Mouse (Mus musculus): ENCODE data around the gene Dnajb4. TPM values are rescaled to one million over a fixed set of nuclear protein-coding genes. Genes with fewer than 3 reads are reported as not detected.

The Dnajb4 gene
- polyA plus RNA-seq, 1 experiment from 2014 or later, result 32.4 TPM

- DNase-seq (ENCODE audit: low spot score) (no peak), ATAC-seq (ENCODE audit: insufficient number of reproducible peaks, low FRiP score, low TSS enrichment, low read depth) (no peak)
- no peak overlapping the region for H3K27ac ChIP-seq (replicated peaks; ENCODE audit: low read depth, low read length)
- H3K4me2 ChIP-seq (ENCODE audit: low read depth, severe bottlenecking), result no peak overlapping the region
- H3K36me3 ChIP-seq (ENCODE audit: control insufficient read depth, insufficient read depth, low read length), result peaks cover 2% of the 10 kb centered on the region
- no peaks in the 10 kb centered on the region for H3K27me3 ChIP-seq (ENCODE audit: control insufficient read depth, insufficient read depth, low read length)
- no peaks in the 10 kb centered on the region for H3K9me3 ChIP-seq (ENCODE audit: control insufficient read depth, low read length)
- no peak overlapping the region for H3K4me3 ChIP-seq (ENCODE audit: low read depth, low read length)
- no peaks in the 10 kb centered on the region for H3K4me1 ChIP-seq (ENCODE audit: control insufficient read depth, insufficient read depth, low read length)
- no peak overlapping the region for H3K9ac ChIP-seq (ENCODE audit: low read length)
- 85% methylated on average over 1 of the region's 1 CpGs for WGBS
Observed at GRCm38 (mm10) chr3:152239592-152239991, 29.5 kb upstream of the Dnajb4 start.

- 73% methylated on average over 2 of the region's 2 CpGs for WGBS
- ATAC-seq (ENCODE audit: insufficient number of reproducible peaks, low FRiP score, low TSS enrichment, low read depth), result no peak
- Histone ChIP-seq H3K4me2 (ENCODE audit: low read depth, severe bottlenecking) (no peak overlapping the region), H3K27me3 (ENCODE audit: control insufficient read depth, insufficient read depth, low read length) (no peaks in the 10 kb centered on the region), H3K9me3 (ENCODE audit: control insufficient read depth, low read length) (no peaks in the 10 kb centered on the region), H3K4me1 (ENCODE audit: control insufficient read depth, insufficient read depth, low read length) (no peaks in the 10 kb centered on the region), H3K27ac (replicated peaks; ENCODE audit: low read depth, low read length) (no peak overlapping the region), H3K9ac (ENCODE audit: low read length) (no peak overlapping the region), H3K4me3 (ENCODE audit: low read depth, low read length) (no peak overlapping the region), H3K36me3 (ENCODE audit: control insufficient read depth, insufficient read depth, low read length) (peaks cover 2% of the 10 kb centered on the region)
- no peak for DNase-seq (ENCODE audit: low spot score)
Observed at GRCm38 (mm10) chr3:152238836-152239235, 28.7 kb upstream of the Dnajb4 start.

GRCm38 (mm10) chr3:152235805-152236204 lies 25.7 kb upstream of the Dnajb4 start:
- ATAC-seq (ENCODE audit: insufficient number of reproducible peaks, low FRiP score, low TSS enrichment, low read depth) (no peak), DNase-seq (ENCODE audit: low spot score) (no peak)
- H3K9ac ChIP-seq (ENCODE audit: low read length), result no peak overlapping the region
- no peak overlapping the region for H3K4me2 ChIP-seq (ENCODE audit: low read depth, severe bottlenecking)
- H3K9me3 ChIP-seq (ENCODE audit: control insufficient read depth, low read length), result no peaks in the 10 kb centered on the region
- H3K4me1 ChIP-seq (ENCODE audit: control insufficient read depth, insufficient read depth, low read length), result no peaks in the 10 kb centered on the region
- no peak overlapping the region for H3K4me3 ChIP-seq (ENCODE audit: low read depth, low read length)
- H3K27me3 ChIP-seq (ENCODE audit: control insufficient read depth, insufficient read depth, low read length), result no peaks in the 10 kb centered on the region
- H3K27ac ChIP-seq (replicated peaks; ENCODE audit: low read depth, low read length), result no peak overlapping the region
- peaks cover 6% of the 10 kb centered on the region for H3K36me3 ChIP-seq (ENCODE audit: control insufficient read depth, insufficient read depth, low read length)
- 94% methylated on average over 1 of the region's 1 CpGs for whole genome bisulfite sequencing

- Histone ChIP-seq H3K36me3 (ENCODE audit: control insufficient read depth, insufficient read depth, low read length) (peaks cover 6% of the 10 kb centered on the region), H3K9me3 (ENCODE audit: control insufficient read depth, low read length) (no peaks in the 10 kb centered on the region), H3K4me1 (ENCODE audit: control insufficient read depth, insufficient read depth, low read length) (no peaks in the 10 kb centered on the region), H3K27me3 (ENCODE audit: control insufficient read depth, insufficient read depth, low read length) (no peaks in the 10 kb centered on the region), H3K4me3 (ENCODE audit: low read depth, low read length) (no peak overlapping the region), H3K27ac (replicated peaks; ENCODE audit: low read depth, low read length) (no peak overlapping the region), H3K4me2 (ENCODE audit: low read depth, severe bottlenecking) (no peak overlapping the region), H3K9ac (ENCODE audit: low read length) (no peak overlapping the region)
- DNase-seq (ENCODE audit: low spot score) (no peak), ATAC-seq (ENCODE audit: insufficient number of reproducible peaks, low FRiP score, low TSS enrichment, low read depth) (no peak)
- 95% methylated on average over 1 of the region's 1 CpGs for WGBS
Observed at GRCm38 (mm10) chr3:152235238-152235637, 25.1 kb upstream of the Dnajb4 start.

GRCm38 (mm10) chr3:152231333-152232100 lies 21.4 kb upstream of the Dnajb4 start:
- Histone ChIP-seq H3K4me1 (ENCODE audit: control insufficient read depth, insufficient read depth, low read length) (no peaks in the 10 kb centered on the region), H3K27ac (replicated peaks; ENCODE audit: low read depth, low read length) (no peak overlapping the region), H3K4me2 (ENCODE audit: low read depth, severe bottlenecking) (no peak overlapping the region), H3K36me3 (ENCODE audit: control insufficient read depth, insufficient read depth, low read length) (peaks cover 9% of the 10 kb centered on the region; the same call in 1 of the 2 replicates), H3K27me3 (ENCODE audit: control insufficient read depth, insufficient read depth, low read length) (no peaks in the 10 kb centered on the region), H3K9me3 (ENCODE audit: control insufficient read depth, low read length) (no peaks in the 10 kb centered on the region), H3K9ac (ENCODE audit: low read length) (no peak overlapping the region), H3K4me3 (ENCODE audit: low read depth, low read length) (no peak overlapping the region)
- WGBS, result 54% methylated on average over 6 of the region's 6 CpGs
- ATAC-seq (ENCODE audit: insufficient number of reproducible peaks, low FRiP score, low TSS enrichment, low read depth) (no peak), DNase-seq (ENCODE audit: low spot score) (no peak)

GRCm38 (mm10) chr3:152229271-152229670 lies 19.2 kb upstream of the Dnajb4 start:
- peaks cover 9% of the 10 kb centered on the region; the same call in 1 of the 2 replicates for H3K36me3 ChIP-seq (ENCODE audit: control insufficient read depth, insufficient read depth, low read length)
- ATAC-seq (ENCODE audit: insufficient number of reproducible peaks, low FRiP score, low TSS enrichment, low read depth) (no peak), DNase-seq (ENCODE audit: low spot score) (no peak)
- no peak overlapping the region for H3K4me2 ChIP-seq (ENCODE audit: low read depth, severe bottlenecking)
- H3K27ac ChIP-seq (replicated peaks; ENCODE audit: low read depth, low read length), result no peak overlapping the region
- no peaks in the 10 kb centered on the region for H3K9me3 ChIP-seq (ENCODE audit: control insufficient read depth, low read length)
- no peaks in the 10 kb centered on the region for H3K4me1 ChIP-seq (ENCODE audit: control insufficient read depth, insufficient read depth, low read length)
- no peak overlapping the region for H3K4me3 ChIP-seq (ENCODE audit: low read depth, low read length)
- H3K9ac ChIP-seq (ENCODE audit: low read length), result no peak overlapping the region
- WGBS, result 95% methylated on average over 5 of the region's 5 CpGs
- no peaks in the 10 kb centered on the region for H3K27me3 ChIP-seq (ENCODE audit: control insufficient read depth, insufficient read depth, low read length)

- Histone ChIP-seq H3K27me3 (ENCODE audit: control insufficient read depth, insufficient read depth, low read length) (no peaks in the 10 kb centered on the region), H3K27ac (replicated peaks; ENCODE audit: low read depth, low read length) (no peak overlapping the region), H3K36me3 (ENCODE audit: control insufficient read depth, insufficient read depth, low read length) (peaks cover 14% of the 10 kb centered on the region; the same call in 1 of the 2 replicates), H3K9me3 (ENCODE audit: control insufficient read depth, low read length) (no peaks in the 10 kb centered on the region), H3K4me2 (ENCODE audit: low read depth, severe bottlenecking) (no peak overlapping the region), H3K9ac (ENCODE audit: low read length) (no peak overlapping the region), H3K4me1 (ENCODE audit: control insufficient read depth, insufficient read depth, low read length) (no peaks in the 10 kb centered on the region), H3K4me3 (ENCODE audit: low read depth, low read length) (no peak overlapping the region)
- DNase-seq (ENCODE audit: low spot score), result no peak
- ATAC-seq (ENCODE audit: insufficient number of reproducible peaks, low FRiP score, low TSS enrichment, low read depth), result no peak
- WGBS, result 98% methylated on average over 7 of the region's 7 CpGs
Observed at GRCm38 (mm10) chr3:152228843-152229242, 18.7 kb upstream of the Dnajb4 start.

GRCm38 (mm10) chr3:152225906-152226305 lies 15.8 kb upstream of the Dnajb4 start:
- ATAC-seq (ENCODE audit: insufficient number of reproducible peaks, low FRiP score, low TSS enrichment, low read depth) (no peak), DNase-seq (ENCODE audit: low spot score) (no peak)
- H3K27me3 ChIP-seq (ENCODE audit: control insufficient read depth, insufficient read depth, low read length), result no peaks in the 10 kb centered on the region
- peaks cover 26% of the 10 kb centered on the region for H3K36me3 ChIP-seq (ENCODE audit: control insufficient read depth, insufficient read depth, low read length)
- no peak overlapping the region for H3K27ac ChIP-seq (replicated peaks; ENCODE audit: low read depth, low read length)
- no peak overlapping the region for H3K9ac ChIP-seq (ENCODE audit: low read length)
- no peak overlapping the region for H3K4me3 ChIP-seq (ENCODE audit: low read depth, low read length)
- H3K4me2 ChIP-seq (ENCODE audit: low read depth, severe bottlenecking), result no peak overlapping the region
- H3K4me1 ChIP-seq (ENCODE audit: control insufficient read depth, insufficient read depth, low read length), result no peaks in the 10 kb centered on the region
- 96% methylated on average over 7 of the region's 7 CpGs for WGBS
- no peaks in the 10 kb centered on the region for H3K9me3 ChIP-seq (ENCODE audit: control insufficient read depth, low read length)

- no peak overlapping the region for H3K4me2 ChIP-seq (ENCODE audit: low read depth, severe bottlenecking)
Observed at GRCm38 (mm10) chr3:152224918-152225317, 14.8 kb upstream of the Dnajb4 start.

More at GRCm38 (mm10) chr3:152224918-152225317, 14.8 kb upstream of the Dnajb4 start:
- H3K4me1 ChIP-seq (ENCODE audit: control insufficient read depth, insufficient read depth, low read length), result no peaks in the 10 kb centered on the region
- H3K36me3 ChIP-seq (ENCODE audit: control insufficient read depth, insufficient read depth, low read length), result peaks cover 32% of the 10 kb centered on the region
- no peaks in the 10 kb centered on the region for H3K9me3 ChIP-seq (ENCODE audit: control insufficient read depth, low read length)
- no peak overlapping the region for H3K9ac ChIP-seq (ENCODE audit: low read length)
- H3K27me3 ChIP-seq (ENCODE audit: control insufficient read depth, insufficient read depth, low read length), result no peaks in the 10 kb centered on the region
- no peak overlapping the region for H3K4me3 ChIP-seq (ENCODE audit: low read depth, low read length)
- no peak for DNase-seq (ENCODE audit: low spot score)
- ATAC-seq (ENCODE audit: insufficient number of reproducible peaks, low FRiP score, low TSS enrichment, low read depth), result no peak
- H3K27ac ChIP-seq (replicated peaks; ENCODE audit: low read depth, low read length), result no peak overlapping the region
